Mouse (Mus musculus) adrenal gland, adult 18-20 months (tissue): ENCODE measurements around the gene Cacna2d3. TPM values are rescaled to one million over a fixed set of nuclear protein-coding genes. Genes with fewer than 3 reads are reported as not detected.

Experiments
- total RNA-seq, 2 experiments: library from RNA; stranded (reverse); gene quantifications; 1 replicate in 1 of 2; 2 replicates in 1 of 2; pipeline ENCODE4 v1.2.3; 2021

Cacna2d3 gene
- total RNA-seq, 2 experiments from 2014 or later = 3.1 to 3.7 TPM

Other genes with a start within 250 kb of the Cacna2d3 start
- gene Selenok, start 246.4 kb upstream of the Cacna2d3 start, total RNA-seq = 100 to 1,000 TPM; 124 to 129 TPM